Mouse (Mus musculus): ENCODE measurements at regions not wholly inside any gene's neighbourhood (a gene's known extent, or its start where the extent isn't known, plus 50 kb on each side); places are given as distances from the start of the nearest gene placed in this dataset.

DNA sequence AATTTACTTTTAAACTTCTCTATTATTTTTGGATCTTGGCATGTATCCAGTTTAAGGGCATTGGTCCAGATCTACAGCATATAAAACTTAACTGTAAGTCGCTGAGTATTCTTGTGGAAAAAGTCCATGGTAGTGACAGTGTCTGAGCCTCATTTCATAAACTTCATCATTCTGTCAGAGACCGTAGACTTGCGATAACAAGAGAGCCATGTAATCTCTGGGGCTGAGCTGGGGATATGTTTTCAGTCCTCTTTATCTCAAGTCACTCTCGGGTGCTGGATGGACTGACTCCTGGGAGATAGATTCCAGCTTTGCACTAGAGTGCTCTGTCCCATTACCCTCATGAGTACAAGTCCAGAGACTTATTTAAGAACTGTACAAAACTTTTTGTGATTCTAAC lies 362.0 kb downstream of the Fat4 start:
- DNase-seq, result no peak

DNA sequence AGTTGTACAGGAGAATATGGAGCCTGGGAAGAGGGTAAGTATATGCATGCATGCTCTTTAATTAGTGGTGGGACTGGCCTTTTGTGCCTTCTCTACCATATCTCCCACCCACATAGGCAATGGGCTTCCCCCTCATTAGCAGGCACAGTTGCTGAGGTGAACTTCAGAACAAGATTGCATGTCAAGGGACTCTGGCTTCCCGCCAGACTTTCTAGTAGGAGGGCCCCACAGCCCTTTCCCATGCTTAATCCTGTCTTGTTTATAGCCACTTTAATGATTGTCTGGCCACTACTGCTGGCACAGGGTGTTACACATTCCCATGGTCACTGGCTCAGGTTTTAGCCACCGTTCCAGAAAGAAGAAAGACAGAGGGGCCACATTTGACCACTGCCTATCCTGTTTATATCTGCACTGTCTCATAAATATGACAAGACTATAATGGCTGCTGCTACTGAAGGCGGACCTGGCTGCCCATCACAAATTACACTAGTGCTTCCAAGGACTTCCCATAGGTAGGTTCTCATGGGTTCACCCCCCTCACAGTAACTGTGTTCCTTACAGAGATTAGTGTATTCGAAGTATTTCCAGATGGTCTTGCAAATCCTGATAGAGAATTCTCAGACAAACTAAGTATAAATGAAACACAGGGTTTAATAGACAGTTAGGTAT lies 362.6 kb downstream of the Fat4 start:
- no peak for DNase-seq

DNA sequence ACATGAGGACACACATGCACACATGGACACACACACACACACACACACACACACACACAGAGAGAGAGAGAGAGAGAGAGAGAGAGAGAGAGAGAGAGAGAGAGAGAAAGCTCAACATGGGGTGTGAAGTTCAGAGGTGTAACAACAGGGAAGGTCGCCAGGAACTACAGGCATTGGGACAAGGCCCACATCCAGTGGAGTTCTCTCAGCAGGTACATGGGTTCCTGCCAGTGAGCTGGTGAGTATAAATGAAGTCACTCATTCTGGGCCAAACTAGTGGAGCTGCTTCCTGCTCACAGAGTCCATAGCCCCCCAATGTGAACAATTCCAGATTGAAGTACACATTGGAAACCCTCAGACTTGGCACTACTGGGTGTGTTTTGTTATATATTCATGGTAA lies 366.3 kb downstream of the Fat4 start:
- DNase-seq, result no peak

DNA sequence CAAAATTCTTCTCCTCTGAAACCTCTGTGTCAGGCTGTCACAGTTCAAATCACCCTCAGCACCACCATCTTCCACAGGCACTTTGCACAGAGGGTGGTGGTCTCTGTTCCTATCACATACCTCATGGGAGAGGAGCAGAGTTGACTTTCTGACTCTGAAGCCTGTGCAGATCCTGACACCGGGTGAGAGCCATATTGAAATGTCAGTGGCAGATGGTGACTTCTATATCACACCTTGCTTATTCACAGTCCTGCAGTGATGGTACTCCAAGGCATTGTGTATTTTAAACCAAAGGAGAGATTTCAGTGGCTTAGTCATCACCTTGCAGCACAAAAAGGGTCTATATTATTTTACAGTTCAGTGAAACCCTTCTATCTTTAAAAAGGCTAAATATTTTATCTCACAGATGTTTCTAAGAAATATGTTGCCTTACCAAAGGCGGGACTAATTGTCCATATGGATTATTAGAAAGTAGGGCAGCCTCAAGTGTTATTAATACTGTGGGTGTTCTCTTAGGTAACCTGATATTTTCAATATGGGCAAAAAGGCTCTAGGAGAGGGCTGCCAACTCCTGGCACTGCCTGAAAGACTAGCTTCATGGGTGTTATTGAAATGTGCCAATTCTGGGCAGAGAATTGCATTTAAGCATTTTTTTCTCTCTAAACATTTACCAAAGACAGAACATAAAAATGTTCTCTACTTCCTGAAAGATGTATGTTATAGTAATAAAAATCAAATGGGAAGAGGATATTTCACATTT lies 378.1 kb downstream of the Fat4 start:
- no peak for DNase-seq

DNA sequence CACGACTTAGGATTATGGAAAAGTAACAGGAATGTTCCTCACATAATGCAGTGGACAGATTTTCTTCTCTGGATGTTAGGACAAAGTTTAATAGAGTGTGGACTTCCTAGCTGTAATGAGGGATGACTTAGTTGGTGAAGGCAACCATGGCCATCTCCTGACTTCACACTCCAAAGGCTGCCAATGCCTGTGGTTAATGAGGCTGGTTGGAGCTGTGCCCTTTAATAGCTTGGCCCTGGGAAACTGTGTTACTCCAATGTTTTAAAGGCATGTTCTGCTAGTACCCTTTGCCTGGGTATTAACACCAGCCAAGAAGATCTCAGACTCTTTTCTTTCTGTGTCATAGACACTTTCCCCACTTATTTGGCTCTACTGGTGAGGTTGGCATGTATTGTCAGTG lies 378.9 kb downstream of the Fat4 start:
- no peak for DNase-seq

DNA sequence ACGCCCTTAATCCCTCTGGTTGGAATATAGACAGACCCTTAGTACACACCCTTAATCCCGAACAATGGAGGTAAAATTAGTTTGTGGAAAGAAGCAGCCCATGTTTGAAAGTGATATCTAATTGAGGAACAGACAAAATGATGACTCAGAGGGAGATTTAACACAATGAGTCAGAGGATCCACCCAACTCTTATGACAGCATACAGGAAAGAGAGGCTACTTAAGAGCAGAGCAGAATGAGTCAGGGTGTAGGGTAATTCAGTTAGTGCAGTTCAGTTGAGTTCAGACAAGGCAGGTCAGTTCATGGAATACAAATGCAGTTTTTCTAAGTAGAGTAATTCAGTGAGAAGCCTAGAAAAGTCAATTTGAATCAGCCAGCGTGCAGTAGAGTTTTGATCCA lies 382.6 kb downstream of the Fat4 start:
- DNase-seq, result no peak

DNA sequence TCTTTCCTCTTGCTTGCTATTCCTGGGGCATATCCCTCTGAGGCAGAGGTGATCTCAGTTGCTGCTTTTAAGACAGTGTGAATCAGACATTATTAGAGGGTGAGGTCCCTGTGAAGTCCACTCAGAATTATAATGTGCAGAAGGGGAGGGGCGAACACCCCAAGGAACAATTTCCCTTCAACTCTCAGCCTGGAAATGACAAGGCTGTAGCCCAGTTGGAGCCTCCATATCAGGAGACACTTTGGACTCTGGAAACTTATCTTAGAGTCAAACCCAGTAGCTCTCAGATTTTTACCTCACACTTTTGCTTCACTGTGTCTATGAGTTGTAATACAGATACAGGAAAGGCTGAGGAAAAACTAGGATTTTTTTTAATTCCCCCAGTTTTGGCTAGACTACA lies 385.9 kb downstream of the Fat4 start:
- no peak for DNase-seq

DNA sequence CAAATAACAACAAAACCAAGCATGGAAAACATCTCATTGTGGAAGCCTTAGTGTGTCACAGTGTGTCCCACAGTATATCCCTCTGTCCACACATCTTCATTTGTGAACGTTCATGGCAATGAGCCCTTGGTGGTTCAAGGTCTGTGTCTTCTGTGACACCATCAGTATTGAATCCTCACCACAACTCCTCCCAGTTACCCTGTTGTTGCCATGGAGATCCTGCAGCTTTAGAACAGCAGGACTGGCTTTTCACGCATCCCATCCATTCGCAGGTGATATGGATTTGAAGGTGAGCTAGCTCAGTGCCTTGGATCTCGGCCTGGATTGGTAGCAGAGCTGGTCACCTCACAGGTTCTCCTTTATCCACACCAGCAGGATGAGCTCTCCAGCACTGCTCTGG lies 390.2 kb downstream of the Fat4 start:
- DNase-seq, result no peak

DNA sequence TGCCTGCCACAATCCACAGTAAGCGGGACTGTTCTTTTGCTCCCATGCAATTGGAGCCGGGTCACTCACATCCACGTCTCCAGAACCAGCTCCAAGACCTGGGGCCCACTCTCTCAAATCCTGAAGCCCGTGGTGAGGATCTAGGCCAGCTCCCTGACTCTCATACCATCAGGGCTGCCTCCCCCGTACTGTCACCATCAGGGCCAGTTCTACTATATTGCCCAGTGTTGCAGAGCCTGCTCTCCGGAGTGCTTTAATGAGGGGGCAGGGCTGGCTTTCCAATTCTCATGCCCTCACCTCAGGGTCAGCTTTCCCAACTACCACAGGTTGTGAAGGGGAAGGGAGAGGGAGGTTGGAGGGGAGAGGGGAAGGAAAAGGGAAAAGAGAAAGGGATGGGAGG lies 390.6 kb downstream of the Fat4 start:
- no peak for DNase-seq

DNA sequence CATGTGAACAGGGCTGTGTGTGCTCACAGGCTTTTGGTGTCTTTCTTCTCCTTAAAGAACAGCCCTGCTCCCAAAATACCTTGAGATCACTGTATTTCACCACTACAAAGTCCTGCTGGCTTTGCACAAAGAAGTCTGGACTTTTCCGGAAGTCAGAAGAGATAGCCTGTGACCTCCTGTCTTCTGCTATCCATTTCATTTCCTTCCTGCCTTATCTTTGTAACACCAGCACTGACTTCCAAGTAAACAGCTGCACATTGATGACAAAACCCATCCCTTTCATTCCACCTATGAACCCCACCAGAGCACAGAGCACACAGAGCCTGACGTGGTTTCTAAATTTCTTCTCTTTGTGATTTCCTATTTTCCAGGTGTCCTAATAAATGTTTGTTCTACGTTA lies 408.5 kb downstream of the Fat4 start:
- peak; percentile 5 for DNase-seq

DNA sequence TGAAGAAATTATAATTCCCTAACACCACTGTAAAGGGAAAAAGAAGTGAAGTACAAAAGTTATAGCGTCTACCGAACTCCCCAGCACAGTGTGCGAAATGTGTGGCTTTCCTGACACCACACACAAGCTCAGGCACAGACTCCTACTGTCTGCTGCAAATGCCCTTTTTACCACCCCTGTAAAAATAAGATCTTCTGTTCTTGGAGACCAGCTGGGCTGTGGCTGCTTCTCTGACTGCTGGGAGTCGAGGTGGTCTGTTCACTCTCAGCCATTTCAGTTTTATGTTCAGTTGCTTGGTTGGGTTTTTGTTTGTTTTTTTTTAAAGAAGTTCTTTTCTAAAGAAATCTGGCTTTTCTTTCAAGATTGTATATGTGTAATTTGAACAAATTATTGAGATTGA lies 409.5 kb downstream of the Fat4 start:
- no peak for DNase-seq

DNA sequence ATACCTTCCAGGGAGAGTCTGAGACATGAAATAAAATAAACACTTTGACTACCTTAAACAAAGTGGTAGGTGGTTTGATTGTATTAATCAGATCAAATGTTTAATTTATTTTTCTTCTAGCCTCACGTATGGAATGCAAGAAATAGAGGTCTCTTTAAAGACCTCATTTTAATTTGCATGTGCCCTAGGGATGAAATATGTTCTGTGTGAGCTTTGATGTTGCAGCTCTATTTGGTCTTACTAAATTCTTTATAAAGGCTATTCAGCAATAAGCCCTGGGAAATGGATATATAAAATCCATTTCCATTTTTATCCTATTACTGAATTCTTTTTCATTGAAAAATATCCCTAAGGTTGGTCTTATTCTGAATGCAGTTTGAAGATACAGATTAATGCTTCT lies 422.7 kb downstream of the Fat4 start:
- no peak for DNase-seq

DNA sequence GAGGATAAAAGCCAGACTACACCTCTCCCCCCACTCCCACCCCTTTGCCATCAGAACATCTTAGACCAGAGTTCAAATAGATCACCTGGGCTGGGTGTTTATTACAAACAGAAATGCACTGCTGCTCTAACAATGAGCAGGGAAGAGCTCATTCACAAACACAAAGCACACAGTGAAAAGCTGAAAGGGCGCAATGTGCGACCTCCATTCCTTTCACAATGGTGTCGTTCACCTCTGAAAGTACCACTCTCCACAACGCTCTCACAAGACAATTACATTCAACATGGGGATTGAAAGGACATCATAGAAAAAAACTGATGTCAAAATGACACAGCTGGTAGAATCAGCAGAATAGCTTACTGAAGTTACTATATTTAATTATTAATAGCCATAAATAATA lies 426.8 kb downstream of the Fat4 start:
- no peak for DNase-seq

DNA sequence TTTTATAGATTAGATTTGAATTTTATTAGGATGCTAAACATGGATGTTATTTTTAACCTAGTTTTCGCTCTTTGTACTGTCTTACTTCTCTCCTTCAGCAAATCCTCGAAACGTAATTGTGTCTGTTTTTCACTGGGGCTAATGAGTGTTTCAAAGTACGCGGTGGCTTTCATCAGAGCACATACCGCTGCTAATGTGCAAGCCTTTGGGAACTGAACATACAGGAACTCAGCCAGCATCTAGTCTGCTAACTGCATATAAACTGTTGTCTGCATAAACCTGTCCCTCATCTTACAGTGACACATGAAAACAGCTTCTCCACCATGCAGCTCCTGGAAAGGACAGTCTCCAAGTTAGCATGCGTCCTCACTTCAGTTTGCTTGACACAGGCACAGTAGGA lies 434.1 kb downstream of the Fat4 start:
- no peak for DNase-seq

DNA sequence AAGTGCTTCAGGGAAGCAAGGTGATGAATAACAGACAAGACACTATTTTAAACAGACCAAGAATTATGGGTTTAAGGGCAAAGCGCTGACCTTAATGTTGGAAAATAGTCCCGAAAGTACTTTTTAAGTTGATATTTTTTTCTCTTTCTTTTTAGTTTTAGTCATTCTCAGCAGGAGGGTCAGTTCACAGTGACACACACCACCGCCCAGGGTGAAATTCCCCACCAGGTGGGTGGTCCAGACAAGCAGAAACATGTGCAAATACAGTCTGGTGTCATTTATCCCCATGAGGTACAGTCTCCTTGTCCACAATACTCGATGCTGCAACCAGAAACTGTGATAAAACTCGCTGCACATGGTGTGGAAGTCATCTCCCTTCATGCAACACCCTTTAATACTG lies 435.5 kb downstream of the Fat4 start:
- no peak for DNase-seq

DNA sequence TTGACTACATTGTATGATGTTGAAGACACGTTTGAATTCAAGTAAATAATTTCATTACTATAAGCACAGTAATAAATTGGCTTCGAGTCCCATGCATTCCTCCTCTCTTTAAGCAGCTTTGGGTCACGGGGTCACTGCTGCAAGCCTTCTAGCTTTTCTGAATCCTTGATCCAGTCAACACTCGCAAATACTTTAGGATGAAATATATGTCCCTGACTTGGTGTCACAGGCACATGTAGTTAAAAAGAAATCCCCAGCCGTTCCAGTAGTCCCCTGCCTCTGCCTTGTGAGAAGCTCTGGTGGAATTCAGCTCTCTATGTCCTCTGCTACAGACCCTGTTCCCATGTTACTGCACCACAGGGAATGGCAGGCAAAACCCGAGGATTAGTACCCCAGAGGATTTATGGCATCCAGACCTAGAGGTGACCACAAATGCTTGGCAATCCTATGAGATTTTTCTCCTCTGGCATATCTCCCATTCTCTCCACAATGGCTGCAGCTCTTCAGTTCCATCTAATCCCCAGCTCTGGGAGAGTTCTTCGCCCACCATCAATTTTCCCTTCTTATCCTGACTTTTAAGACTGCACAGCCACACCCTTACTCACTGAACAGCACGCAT lies 449.0 kb downstream of the Fat4 start:
- DNase-seq, result no peak

DNA sequence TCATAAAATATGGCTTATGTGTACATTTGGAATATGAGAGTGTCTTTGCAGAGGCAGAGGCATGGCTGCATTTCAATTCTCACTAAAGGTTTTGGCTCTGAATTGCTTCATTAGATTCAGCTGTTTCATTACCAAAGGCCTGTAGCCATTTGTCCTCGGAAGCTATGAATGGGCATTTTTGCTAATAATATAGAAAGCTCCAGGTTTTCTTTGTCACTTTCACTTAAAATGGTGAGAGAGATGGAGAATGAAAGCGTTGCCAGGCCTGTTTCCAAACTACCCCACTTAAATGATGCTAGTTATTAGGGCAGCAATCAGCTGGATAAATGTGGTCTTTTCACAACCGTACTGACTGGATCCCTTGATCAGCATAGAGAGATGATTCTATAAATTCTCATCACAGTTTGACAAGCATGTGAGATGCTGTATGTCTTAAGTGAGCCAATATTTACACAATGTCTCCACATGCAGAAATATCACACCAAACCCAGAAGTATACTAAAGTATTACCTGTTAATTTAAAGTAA lies 454.5 kb downstream of the Fat4 start:
- DNase-seq, result no peak

DNA sequence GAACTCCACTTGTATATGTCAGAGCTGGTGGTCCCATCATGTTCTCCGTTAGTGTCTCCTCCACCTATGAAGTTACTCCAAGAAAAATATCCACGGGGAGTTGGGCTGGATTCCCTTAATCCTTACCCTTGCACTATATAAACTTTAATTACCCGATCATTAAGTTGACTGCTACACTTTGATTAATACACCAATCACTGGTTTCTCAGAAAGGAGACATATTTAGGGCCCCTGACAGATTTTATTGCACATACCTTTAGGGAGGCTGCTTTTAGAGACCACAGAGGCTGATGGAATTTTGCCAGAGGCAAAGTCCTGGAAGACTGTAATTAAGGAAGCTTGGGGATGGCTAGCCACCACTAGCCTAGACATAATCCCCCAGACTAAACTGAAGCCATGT lies 457.3 kb downstream of the Fat4 start:
- no peak for DNase-seq

DNA sequence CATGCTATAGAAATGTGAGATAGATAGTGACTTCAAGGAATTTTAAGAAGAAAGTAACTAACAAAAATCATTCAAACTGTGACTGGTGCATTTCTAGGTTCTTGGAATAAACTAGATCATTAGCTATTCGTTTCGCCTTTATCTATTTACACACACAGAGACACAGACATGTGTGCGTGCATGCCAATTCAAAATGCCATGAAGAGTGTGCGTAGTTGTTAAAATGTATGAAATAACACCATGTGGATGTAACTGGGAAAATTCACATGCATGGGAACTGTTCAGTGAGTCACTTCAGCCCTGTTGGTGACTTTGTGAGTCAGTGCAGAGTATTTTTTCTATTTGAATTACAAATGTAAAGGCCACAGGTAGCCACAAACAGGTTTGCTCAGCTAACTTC lies 460.8 kb downstream of the Fat4 start:
- DNase-seq, result no peak

DNA sequence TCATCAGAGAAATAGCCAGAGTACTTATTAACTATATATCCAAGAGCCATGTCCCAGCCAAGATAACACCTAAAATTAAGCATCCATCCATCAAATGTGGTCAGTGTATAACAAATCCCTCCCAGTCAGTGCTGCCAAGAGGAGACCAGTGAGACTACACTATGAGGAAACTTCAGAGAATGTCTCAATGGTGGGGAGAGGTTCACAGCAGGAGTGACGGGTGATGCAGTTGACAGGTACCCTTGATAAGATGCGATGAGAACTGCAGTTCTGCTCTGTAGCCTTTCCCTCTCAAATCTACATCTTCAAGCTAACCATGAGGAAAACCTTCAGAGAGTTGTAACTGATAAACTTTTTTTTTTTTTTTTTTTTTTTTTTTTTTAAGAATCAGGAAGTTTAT lies 470.3 kb downstream of the Fat4 start:
- DNase-seq, result no peak

DNA sequence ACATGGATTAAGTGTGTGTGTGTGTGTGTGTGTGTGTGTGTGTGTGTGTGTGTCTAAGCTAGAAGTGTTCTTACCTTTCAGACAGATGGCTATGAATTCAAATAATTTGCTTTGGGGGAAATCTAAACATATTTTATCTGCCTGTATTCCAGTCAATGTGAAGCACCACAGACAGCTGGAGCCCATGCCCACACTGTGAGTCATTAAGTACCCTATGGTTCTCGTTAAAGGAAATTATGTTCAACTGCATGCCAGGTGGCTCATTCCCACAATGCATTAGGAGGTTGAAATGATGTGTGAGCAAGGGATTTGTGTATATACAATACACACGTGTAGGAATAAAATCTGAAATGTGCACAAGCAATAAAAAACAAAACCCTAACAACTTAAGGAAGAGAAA lies 473.5 kb downstream of the Fat4 start:
- DNase-seq, result no peak

DNA sequence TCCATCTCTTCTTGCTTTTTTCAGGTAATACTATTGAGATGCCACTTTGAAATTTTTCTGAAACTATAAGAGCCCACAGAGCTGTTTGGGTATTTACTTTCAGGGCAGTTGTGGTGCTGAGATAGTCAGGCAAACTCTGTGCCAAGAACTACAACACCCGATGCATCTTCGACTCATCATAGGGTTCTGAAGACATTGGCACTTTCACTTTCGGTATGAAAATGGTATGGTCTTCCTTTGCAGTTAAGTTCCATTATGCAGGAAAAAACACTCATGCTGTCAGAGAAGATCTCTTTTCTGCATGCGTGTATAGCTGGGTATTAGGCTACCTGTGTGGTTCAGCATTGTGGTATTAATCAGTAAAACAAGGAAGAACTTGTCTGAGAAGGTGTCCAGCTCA lies 484.2 kb downstream of the Fat4 start:
- DNase-seq, result peak; percentile 7

DNA sequence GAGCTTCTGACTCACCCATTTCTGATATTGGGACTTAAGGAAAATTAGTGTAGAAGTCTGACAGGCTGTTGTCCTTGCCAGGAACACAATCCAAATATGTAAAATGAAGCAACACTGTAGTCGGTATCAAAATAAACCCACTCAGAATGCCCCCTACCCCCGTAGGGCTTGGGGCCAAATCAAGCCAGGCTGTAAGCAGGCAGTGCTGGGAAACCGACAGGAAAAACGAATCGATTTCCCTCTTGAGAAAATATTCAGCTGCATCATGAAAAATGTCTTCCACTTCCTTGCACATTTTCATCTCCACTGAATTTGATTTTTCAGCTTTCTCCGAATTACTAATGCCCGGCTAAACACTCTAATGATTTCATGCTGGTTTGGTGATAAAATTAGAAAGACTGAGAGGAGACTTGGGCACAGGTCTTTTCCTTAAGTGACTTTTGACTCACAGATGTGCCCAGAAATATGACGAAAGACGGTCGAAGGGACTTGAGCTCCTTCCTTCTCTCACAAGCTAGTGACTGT lies 485.7 kb downstream of the Fat4 start:
- DNase-seq, result no peak

DNA sequence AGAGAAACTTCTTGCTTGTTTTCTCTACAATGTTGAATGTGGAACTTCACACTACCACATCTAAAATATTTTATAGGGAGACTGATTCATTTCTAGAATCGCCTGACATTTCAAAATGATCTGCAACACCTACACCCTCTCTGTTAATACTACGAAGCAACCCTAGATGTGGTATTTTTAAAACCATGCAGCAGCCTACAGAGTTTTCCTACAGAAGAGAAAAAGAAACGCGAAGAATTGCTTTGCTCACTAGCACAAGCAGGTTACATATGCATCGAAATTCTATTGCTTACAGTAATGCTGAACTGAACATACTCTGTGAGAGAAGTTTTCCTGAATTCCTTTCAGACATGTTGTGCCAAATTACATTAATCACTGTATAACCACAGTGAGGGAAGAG lies 488.7 kb downstream of the Fat4 start:
- no peak for DNase-seq

Measured in kidney, adult 9 months (tissue).